Mouse (Mus musculus) adrenal gland (tissue): ENCODE data around the gene Rhbg.

ENCODE experiments used
- intact Hi-C: fragments of 180-260 bp; cut with DNase I; formaldehyde crosslinking; loops from one replicate; pipeline ENCODE4 v1.15.1; 2025

Gene Rhbg

GRCm38 (mm10) chr3:88230262-88231047 is 24.1 kb downstream of the Rhbg start:
- intact Hi-C loops, result no loop called here

- intact Hi-C loops, result no loop called here
These were observed 25.0 kb downstream of the Rhbg start for GRCm38 (mm10) chr3:88229526-88229925.

- intact Hi-C loops, result no loop called here
These were observed 25.6 kb downstream of the Rhbg start for GRCm38 (mm10) chr3:88228906-88229305.

GRCm38 (mm10) chr3:88227976-88228375 is 26.5 kb downstream of the Rhbg start:
- intact Hi-C loops, result no loop called here

- intact Hi-C loops, result no loop called here
These were observed 27.2 kb downstream of the Rhbg start for GRCm38 (mm10) chr3:88227260-88227659.

GRCm38 (mm10) chr3:88226101-88226845 is 28.2 kb downstream of the Rhbg start:
- intact Hi-C loops, result no loop called here

GRCm38 (mm10) chr3:88224929-88225328 is 29.6 kb downstream of the Rhbg start:
- intact Hi-C loops, result no loop called here

- intact Hi-C loops, result no loop called here
These were observed 32.1 kb downstream of the Rhbg start for GRCm38 (mm10) chr3:88222446-88222845.

- intact Hi-C loops, result no loop called here
These were observed 32.8 kb downstream of the Rhbg start for GRCm38 (mm10) chr3:88221519-88222390.

GRCm38 (mm10) chr3:88220842-88221241 is 33.7 kb downstream of the Rhbg start:
- intact Hi-C loops, result no loop called here

GRCm38 (mm10) chr3:88219940-88220339 is 34.6 kb downstream of the Rhbg start:
- intact Hi-C loops, result no loop called here

- intact Hi-C loops, result no loop called here
These were observed 36.8 kb downstream of the Rhbg start for GRCm38 (mm10) chr3:88217679-88218078.

- intact Hi-C loops, result no loop called here
These were observed 37.8 kb downstream of the Rhbg start for GRCm38 (mm10) chr3:88216534-88217326.

GRCm38 (mm10) chr3:88216116-88216515 is 38.4 kb downstream of the Rhbg start:
- intact Hi-C loops, result no loop called here

- intact Hi-C loops, result no loop called here
These were observed 38.9 kb downstream of the Rhbg start for GRCm38 (mm10) chr3:88215553-88216004.

GRCm38 (mm10) chr3:88214971-88215552 is 39.4 kb downstream of the Rhbg start:
- intact Hi-C loops, result no loop called here

GRCm38 (mm10) chr3:88214197-88214938 is 40.1 kb downstream of the Rhbg start:
- intact Hi-C loops, result no loop called here

- intact Hi-C loops, result no loop called here
These were observed 41.5 kb downstream of the Rhbg start for GRCm38 (mm10) chr3:88213019-88213418.

GRCm38 (mm10) chr3:88212356-88212755 is 42.2 kb downstream of the Rhbg start:
- intact Hi-C loops, result no loop called here

GRCm38 (mm10) chr3:88210918-88211317 is 43.6 kb downstream of the Rhbg start:
- intact Hi-C loops, result no loop called here
